Mouse (Mus musculus): ENCODE results near the gene Txnrd3. TPM values are rescaled to one million over a fixed set of nuclear protein-coding genes. Genes with fewer than 3 reads are reported as not detected.

Txnrd3 gene
- polyA plus RNA-seq, 1 experiment from 2014 or later = 2.2 TPM

DNA sequence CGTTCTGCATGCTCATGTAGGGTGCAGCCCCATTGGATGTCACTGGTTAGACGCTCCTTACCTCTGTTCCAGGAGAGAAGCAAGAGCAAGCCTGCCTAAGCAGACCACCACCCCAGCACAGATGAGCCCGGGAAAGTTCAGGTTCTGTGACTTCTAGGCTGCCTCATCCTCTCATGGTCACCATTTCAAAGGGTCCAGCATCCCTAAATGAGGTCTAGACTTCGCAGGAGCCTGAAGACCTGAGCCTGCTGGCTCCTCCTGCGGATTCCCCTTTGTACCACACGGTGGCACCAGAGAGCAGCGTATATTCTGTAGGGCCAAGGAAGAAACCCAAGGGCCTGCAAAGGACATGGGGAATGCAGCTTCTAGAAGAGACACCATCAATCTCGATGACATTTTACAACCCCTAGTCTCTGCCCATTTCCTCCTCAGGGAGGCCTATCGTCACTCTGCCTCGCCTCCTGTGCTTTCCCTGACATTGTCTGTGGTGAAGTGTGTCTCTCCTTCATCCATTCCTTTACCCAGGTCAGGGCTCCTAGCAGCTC is 35.6 kb downstream of the Txnrd3 start:
- no peaks in the 10 kb centered on the region for H3K36me3 ChIP-seq (ENCODE audit: control insufficient read depth, insufficient read depth)
- 9% methylated on average over 10 of the region's 10 CpGs for WGBS (ENCODE audit: insufficient replicate concordance)
- no peak overlapping the region for H3K4me3 ChIP-seq (ENCODE audit: low read depth, low read length)
- no peak overlapping the region for H3K27ac ChIP-seq (ENCODE audit: low read length)
- no peaks in the 10 kb centered on the region for H3K4me1 ChIP-seq (ENCODE audit: control insufficient read depth, low read depth, low read length)
- H3K9ac ChIP-seq (ENCODE audit: low read depth, low read length) = no peak overlapping the region
- no peak for ATAC-seq (ENCODE audit: low read depth)
- no peaks in the 10 kb centered on the region for H3K27me3 ChIP-seq (ENCODE audit: control insufficient read depth, insufficient read depth, low read depth, low read length)
- H3K4me2 ChIP-seq (ENCODE audit: low read depth, low read length) = no peak overlapping the region
- H3K9me3 ChIP-seq (replicated peaks; ENCODE audit: control insufficient read depth, low read length) = no peaks in the 10 kb centered on the region

DNA sequence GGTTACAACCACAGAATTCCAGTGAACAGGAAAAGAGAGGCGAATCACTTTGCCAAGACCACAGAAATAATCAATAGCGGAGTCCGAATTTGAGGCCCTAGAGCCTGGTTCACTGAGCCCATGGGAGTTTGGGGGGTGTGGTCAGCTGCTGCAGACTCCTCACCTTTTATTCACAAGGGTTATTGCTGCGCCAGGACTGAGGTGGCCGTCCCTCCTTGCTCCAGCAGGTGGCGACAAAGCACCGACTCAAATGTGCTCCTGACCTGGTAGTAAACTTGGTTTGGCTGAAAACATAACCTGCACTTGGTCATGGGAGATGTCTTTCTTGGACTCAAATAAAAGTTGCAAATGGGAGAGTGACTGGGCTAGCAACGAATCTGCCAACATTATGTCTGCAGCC is 36.4 kb downstream of the Txnrd3 start:
- H3K4me3 ChIP-seq (ENCODE audit: low read depth, low read length) = no peak overlapping the region
- H3K27ac ChIP-seq (ENCODE audit: low read length) = no peak overlapping the region
- no peaks in the 10 kb centered on the region for H3K4me1 ChIP-seq (ENCODE audit: control insufficient read depth, low read depth, low read length)
- H3K4me2 ChIP-seq (ENCODE audit: low read depth, low read length) = no peak overlapping the region
- 6% methylated on average over 8 of the region's 8 CpGs for WGBS (ENCODE audit: insufficient replicate concordance)
- no peaks in the 10 kb centered on the region for H3K36me3 ChIP-seq (ENCODE audit: control insufficient read depth, insufficient read depth)
- H3K9ac ChIP-seq (ENCODE audit: low read depth, low read length) = no peak overlapping the region
- H3K27me3 ChIP-seq (ENCODE audit: control insufficient read depth, insufficient read depth, low read depth, low read length) = no peaks in the 10 kb centered on the region
- H3K9me3 ChIP-seq (replicated peaks; ENCODE audit: control insufficient read depth, low read length) = no peaks in the 10 kb centered on the region
- no peak for ATAC-seq (ENCODE audit: low read depth)

DNA sequence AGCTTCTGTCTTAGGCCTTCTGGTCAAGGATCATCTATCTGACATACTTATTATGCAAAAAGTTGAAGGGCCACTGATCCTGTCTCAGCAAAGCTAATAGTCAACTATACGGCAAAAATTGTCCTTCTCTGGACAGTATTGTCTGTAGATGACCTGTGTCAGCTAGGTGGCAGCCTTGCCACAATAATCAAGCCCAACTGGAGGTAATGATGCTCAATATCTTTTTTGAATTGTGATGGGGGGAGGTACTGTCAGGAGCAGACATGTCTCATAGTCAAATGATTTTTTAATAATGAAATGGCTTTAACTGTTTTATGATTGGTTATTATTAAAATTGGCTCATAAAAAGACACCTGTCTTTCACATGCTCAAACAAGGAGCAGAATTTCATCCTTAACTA is 40.4 kb downstream of the Txnrd3 start:
- no peaks in the 10 kb centered on the region for H3K9me3 ChIP-seq (replicated peaks; ENCODE audit: control insufficient read depth, low read length)
- H3K27me3 ChIP-seq (ENCODE audit: control insufficient read depth, insufficient read depth, low read depth, low read length) = no peaks in the 10 kb centered on the region
- H3K4me2 ChIP-seq (ENCODE audit: low read depth, low read length) = no peak overlapping the region
- H3K36me3 ChIP-seq (ENCODE audit: control insufficient read depth, insufficient read depth) = no peaks in the 10 kb centered on the region
- no peak for ATAC-seq (ENCODE audit: low read depth)
- no peak overlapping the region for H3K9ac ChIP-seq (ENCODE audit: low read depth, low read length)
- no peak overlapping the region for H3K27ac ChIP-seq (ENCODE audit: low read length)
- 36% methylated on average over 1 of the region's 1 CpGs for WGBS (ENCODE audit: insufficient replicate concordance)
- H3K4me1 ChIP-seq (ENCODE audit: control insufficient read depth, low read depth, low read length) = no peaks in the 10 kb centered on the region
- H3K4me3 ChIP-seq (ENCODE audit: low read depth, low read length) = no peak overlapping the region

DNA sequence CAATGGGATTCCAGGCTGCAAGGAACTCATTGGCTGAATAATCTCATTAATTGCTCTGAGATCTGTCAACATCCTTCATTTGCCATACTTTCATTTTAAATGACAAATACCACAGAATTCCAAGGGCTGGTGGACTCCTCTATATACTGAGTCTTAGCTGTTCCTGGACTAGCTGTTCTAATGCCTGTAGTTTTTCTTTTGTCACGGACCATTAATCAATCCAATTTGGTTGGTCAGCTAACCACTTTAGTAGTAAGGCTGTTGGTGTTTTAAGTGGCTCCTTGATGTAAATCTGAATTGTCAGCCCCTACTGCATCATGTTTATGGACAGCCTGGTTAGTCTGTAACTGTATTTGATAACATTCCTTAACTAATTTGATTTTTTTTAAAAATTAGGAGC is 43.3 kb downstream of the Txnrd3 start:
- Histone ChIP-seq H3K4me1 (ENCODE audit: control insufficient read depth, low read depth, low read length) (no peaks in the 10 kb centered on the region), H3K27ac (ENCODE audit: low read length) (no peak overlapping the region), H3K4me3 (ENCODE audit: low read depth, low read length) (no peak overlapping the region), H3K9ac (ENCODE audit: low read depth, low read length) (no peak overlapping the region), H3K4me2 (ENCODE audit: low read depth, low read length) (no peak overlapping the region), H3K27me3 (ENCODE audit: control insufficient read depth, insufficient read depth, low read depth, low read length) (no peaks in the 10 kb centered on the region), H3K36me3 (ENCODE audit: control insufficient read depth, insufficient read depth) (no peaks in the 10 kb centered on the region), H3K9me3 (replicated peaks; ENCODE audit: control insufficient read depth, low read length) (no peaks in the 10 kb centered on the region)
- no peak for ATAC-seq (ENCODE audit: low read depth)
- 32% methylated on average over 1 of the region's 1 CpGs for WGBS (ENCODE audit: insufficient replicate concordance)

DNA sequence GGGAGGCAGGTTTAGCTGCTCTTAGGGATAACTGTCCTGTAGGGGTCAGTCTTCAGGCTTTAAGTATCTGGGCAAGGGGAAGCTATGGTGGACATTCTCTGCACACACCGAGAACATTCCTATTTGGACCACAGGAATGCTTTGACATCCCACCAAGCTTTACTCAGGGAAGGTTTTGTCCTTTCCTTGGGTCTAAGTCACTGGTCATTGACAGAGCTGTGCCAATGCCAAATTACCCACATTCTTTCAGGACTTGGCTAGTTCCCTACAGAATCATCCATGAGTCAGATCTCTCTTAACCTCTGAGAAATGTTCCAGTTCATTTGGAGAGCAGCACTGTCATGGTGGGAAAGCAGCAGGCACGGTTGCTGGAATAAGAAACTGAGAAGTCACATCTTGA is 62.8 kb downstream of the Txnrd3 start:
- Histone ChIP-seq H3K36me3 (ENCODE audit: control insufficient read depth, insufficient read depth) (no peaks in the 10 kb centered on the region), H3K4me3 (ENCODE audit: low read depth, low read length) (no peak overlapping the region), H3K4me2 (ENCODE audit: low read depth, low read length) (no peak overlapping the region), H3K4me1 (ENCODE audit: control insufficient read depth, low read depth, low read length) (no peaks in the 10 kb centered on the region), H3K9me3 (replicated peaks; ENCODE audit: control insufficient read depth, low read length) (no peaks in the 10 kb centered on the region), H3K9ac (ENCODE audit: low read depth, low read length) (no peak overlapping the region), H3K27me3 (ENCODE audit: control insufficient read depth, insufficient read depth, low read depth, low read length) (no peaks in the 10 kb centered on the region), H3K27ac (ENCODE audit: low read length) (no peak overlapping the region)
- ATAC-seq (ENCODE audit: low read depth) = no peak
- WGBS (ENCODE audit: insufficient replicate concordance) = 41% methylated on average over 2 of the region's 2 CpGs

DNA sequence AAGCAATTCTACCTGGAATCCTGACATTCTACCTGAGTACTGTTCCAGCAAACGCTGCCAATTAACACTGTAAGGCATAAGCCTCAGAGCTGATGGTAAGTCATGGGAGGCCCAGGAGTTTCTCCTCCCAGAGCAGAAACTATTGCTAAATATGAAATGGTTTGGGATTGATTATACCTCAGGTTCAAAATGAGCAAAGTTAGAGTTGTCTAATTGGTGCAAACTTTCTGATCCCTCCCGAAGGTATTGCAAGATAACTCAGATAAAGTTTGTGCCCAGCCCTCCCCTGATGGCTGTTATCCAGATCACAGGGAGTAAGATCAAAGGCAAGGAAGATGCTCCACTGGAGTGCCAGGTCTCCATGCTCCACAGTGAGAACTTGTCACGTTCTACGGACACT is 63.5 kb downstream of the Txnrd3 start, which contains the start of gene Vmn1r40:
Gene Vmn1r40, plus strand, starts transcription at position 301 of the 400 bp plus-strand sequence.
- Histone ChIP-seq H3K27ac (ENCODE audit: low read length) (no peak within 1 kb of the TSS), H3K27me3 (ENCODE audit: control insufficient read depth, insufficient read depth, low read depth, low read length) (no peaks in the 10 kb centered on the region), H3K36me3 (ENCODE audit: control insufficient read depth, insufficient read depth) (no peaks in the 10 kb centered on the region), H3K4me3 (ENCODE audit: low read depth, low read length) (no peak within 1 kb of the TSS), H3K4me2 (ENCODE audit: low read depth, low read length) (no peak within 1 kb of the TSS), H3K9ac (ENCODE audit: low read depth, low read length) (no peak within 1 kb of the TSS), H3K9me3 (replicated peaks; ENCODE audit: control insufficient read depth, low read length) (no peaks in the 10 kb centered on the region), H3K4me1 (ENCODE audit: control insufficient read depth, low read depth, low read length) (no peaks in the 10 kb centered on the region)
- WGBS (ENCODE audit: insufficient replicate concordance) = 54% methylated on average over 4 of the region's 4 CpGs
- no peak for ATAC-seq (ENCODE audit: low read depth)

DNA sequence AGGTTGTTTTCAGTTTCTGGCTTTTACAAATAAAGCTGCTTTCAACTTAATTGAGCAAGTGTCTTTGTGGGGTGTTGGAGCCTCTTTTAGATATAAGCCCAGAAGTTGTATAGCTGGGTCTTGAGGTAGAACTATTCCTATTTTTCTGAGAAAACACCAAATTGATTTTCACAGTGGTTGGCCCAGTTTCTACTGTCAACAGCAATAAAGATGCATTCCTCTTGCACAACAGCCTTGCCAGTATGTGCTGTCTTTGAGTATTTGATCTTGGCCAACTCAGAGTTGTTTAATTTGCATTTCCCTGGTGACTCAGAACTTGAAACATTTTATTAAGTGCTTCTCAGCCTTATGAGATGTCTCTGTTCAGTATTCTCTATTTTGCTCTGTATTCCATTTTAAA is 74.3 kb downstream of the Txnrd3 start:
- ATAC-seq (ENCODE audit: low read depth) = no peak
- H3K36me3 ChIP-seq (ENCODE audit: control insufficient read depth, insufficient read depth) = no peaks in the 10 kb centered on the region
- no peak overlapping the region for H3K4me3 ChIP-seq (ENCODE audit: low read depth, low read length)
- H3K27me3 ChIP-seq (ENCODE audit: control insufficient read depth, insufficient read depth, low read depth, low read length) = no peaks in the 10 kb centered on the region
- no peaks in the 10 kb centered on the region for H3K9me3 ChIP-seq (replicated peaks; ENCODE audit: control insufficient read depth, low read length)
- H3K27ac ChIP-seq (ENCODE audit: low read length) = no peak overlapping the region
- H3K9ac ChIP-seq (ENCODE audit: low read depth, low read length) = no peak overlapping the region
- no peak overlapping the region for H3K4me2 ChIP-seq (ENCODE audit: low read depth, low read length)
- H3K4me1 ChIP-seq (ENCODE audit: control insufficient read depth, low read depth, low read length) = no peaks in the 10 kb centered on the region

Other genes with a start within 250 kb of the Txnrd3 start
- gene Chchd6, start 48.3 kb upstream of the Txnrd3 start, polyA plus RNA-seq (2015; fragmentation: Nextera tagmentation; extraction: Ambion mirVana) = 10.4 and 11.8 TPM in 2 replicates
- gene Vmn1r40, start 63.6 kb downstream of the Txnrd3 start, polyA plus RNA-seq (2015; fragmentation: Nextera tagmentation; extraction: Ambion mirVana) = not detected in 2 replicates
- gene Vmn1r41, start 96.8 kb downstream of the Txnrd3 start, polyA plus RNA-seq (2015; fragmentation: Nextera tagmentation; extraction: Ambion mirVana) = not detected in 2 replicates
- gene Vmn1r42, start 232.4 kb downstream of the Txnrd3 start, polyA plus RNA-seq (2015; fragmentation: Nextera tagmentation; extraction: Ambion mirVana) = not detected in 2 replicates
- not detected in 2 replicates for gene Vmn1r43, start 232.4 kb downstream of the Txnrd3 start, polyA plus RNA-seq (2015; fragmentation: Nextera tagmentation; extraction: Ambion mirVana)
- gene Vmn1r44, start 239.7 kb downstream of the Txnrd3 start, polyA plus RNA-seq (2015; fragmentation: Nextera tagmentation; extraction: Ambion mirVana) = not detected in 2 replicates